Comparison of ENCODE assay signal across 8 mouse cellular contexts in the genomic region with DNA sequence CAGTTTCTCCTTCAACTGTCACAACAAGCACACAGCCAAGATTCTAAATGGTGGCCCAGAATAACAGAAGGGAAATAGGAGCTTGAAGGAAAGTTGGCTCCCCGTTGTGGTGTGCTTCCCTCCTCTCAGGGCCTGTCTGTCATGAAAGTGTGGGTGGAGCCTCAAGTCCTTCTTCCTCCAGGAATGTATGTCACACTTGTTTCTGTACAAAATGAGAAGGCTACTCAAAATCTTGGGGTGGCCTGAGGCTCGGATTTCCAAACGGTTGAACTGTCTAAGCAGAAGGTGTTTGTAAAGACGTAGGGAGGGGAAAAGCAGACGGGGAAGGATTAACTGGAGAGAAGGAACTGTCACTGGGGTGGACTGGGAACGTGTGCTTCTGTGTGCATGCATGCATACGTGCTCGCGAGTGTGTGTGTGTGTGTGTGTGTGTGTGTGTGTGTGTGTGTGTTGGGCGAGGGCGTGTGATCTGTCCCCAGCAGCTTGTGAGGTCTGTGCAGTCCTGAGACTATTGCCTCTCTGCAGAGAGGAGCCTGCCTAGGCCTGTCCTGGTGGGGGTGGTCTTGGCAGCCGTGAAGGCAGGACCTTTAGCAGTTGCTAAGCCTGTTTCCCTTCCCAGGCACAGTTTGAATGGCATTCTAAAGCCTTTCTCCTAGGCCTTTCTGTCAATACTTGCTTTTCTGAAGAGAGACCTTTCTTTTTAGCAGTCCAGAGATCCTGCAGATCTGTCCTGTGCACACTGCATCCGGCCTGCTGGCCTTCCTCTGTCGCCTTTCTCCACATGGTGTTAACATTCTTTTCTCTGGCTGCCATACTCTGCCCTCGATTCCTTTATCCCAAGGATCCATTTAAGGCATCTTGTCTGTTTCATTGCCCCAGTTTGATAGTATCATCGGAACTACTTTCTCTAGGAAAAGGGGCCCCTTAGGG. TPM values are rescaled to one million over a fixed set of nuclear protein-coding genes. Genes with fewer than 3 reads are reported as not detected.
A peak's percentile ranks its signal among the peaks of the same experiment; 100 is the strongest.
DNase-seq lines count a peak whose midpoint lies in the region; ATAC-seq lines count a peak whose summit lies in the region.

No protein-coding gene starts in this region.

- no peaks in the 10 kb centered on the region for H3K27me3 ChIP-seq in kidney, embryonic 16.5 days (ENCODE audit: insufficient read depth, low read length)
- no peaks in the 10 kb centered on the region for H3K27me3 ChIP-seq in embryonic facial prominence, embryonic 10.5 days (replicated peaks; ENCODE audit: low read depth, poor library complexity, severe bottlenecking)
- H3K27me3 ChIP-seq in midbrain, embryonic 12.5 days, result no peaks in the 10 kb centered on the region

- no peaks in the 10 kb centered on the region for H3K9me3 ChIP-seq in kidney, embryonic 16.5 days (ENCODE audit: low read length)
- H3K9me3 ChIP-seq in embryonic facial prominence, embryonic 10.5 days, result no peaks in the 10 kb centered on the region
- H3K9me3 ChIP-seq in midbrain, embryonic 12.5 days, result no peaks in the 10 kb centered on the region

- peaks cover 51% of the 10 kb centered on the region for H3K4me1 ChIP-seq in kidney, embryonic 16.5 days (ENCODE audit: insufficient read depth, low read length)
- peaks cover 72% of the 10 kb centered on the region for H3K4me1 ChIP-seq in embryonic facial prominence, embryonic 10.5 days
- H3K4me1 ChIP-seq in midbrain, embryonic 12.5 days, result peaks cover 21% of the 10 kb centered on the region

- peak overlapping the region; percentile 69; the same call in 1 of the 2 replicates for H3K27ac ChIP-seq in kidney, embryonic 16.5 days (ENCODE audit: low read length)
- peak overlapping the region; percentile 72 for H3K27ac ChIP-seq in embryonic facial prominence, embryonic 10.5 days (replicated peaks)
- H3K27ac ChIP-seq in midbrain, embryonic 12.5 days (replicated peaks), result peak overlapping the region; percentile 52

- WGBS in kidney, embryonic 16.5 days, result 48% methylated on average over 16 of the region's 16 CpGs
- WGBS in embryonic facial prominence, embryonic 10.5 days, result 48% methylated on average over 16 of the region's 16 CpGs
- 26% methylated on average over 16 of the region's 16 CpGs for WGBS in midbrain, embryonic 12.5 days

- H3K4me2 ChIP-seq in kidney, embryonic 16.5 days (replicated peaks; ENCODE audit: low read depth, low read length), result no peak overlapping the region
- no peak overlapping the region for H3K4me2 ChIP-seq in midbrain, embryonic 12.5 days (replicated peaks)

- no peak overlapping the region for H3K9ac ChIP-seq in kidney, embryonic 16.5 days (replicated peaks; ENCODE audit: low read length)
- H3K9ac ChIP-seq in midbrain, embryonic 12.5 days (replicated peaks), result no peak overlapping the region

- no peak for ATAC-seq in kidney, embryonic 16.5 days (ENCODE audit: low FRiP score, low TSS enrichment)
- ATAC-seq in midbrain, embryonic 12.5 days (ENCODE audit: low FRiP score, low read depth), result no peak

- H3K36me3 ChIP-seq in kidney, embryonic 16.5 days (ENCODE audit: insufficient read depth, low read length), result 0 out of 2 replicates have a peak, but pooled peaks cover 3% of the 10 kb centered on the region
- H3K36me3 ChIP-seq in embryonic facial prominence, embryonic 10.5 days (replicated peaks), result peaks cover 17% of the 10 kb centered on the region
- no peaks in the 10 kb centered on the region for H3K36me3 ChIP-seq in midbrain, embryonic 12.5 days

- H3K4me3 ChIP-seq in kidney, embryonic 16.5 days (ENCODE audit: low read length), result no peak overlapping the region
- H3K4me3 ChIP-seq in embryonic facial prominence, embryonic 10.5 days, result 0 out of 2 replicates have a peak overlapping the region, but pooled peaks have one; percentile 13
- no peak overlapping the region for H3K4me3 ChIP-seq in midbrain, embryonic 12.5 days

- no peak for DNase-seq in kidney, adult 8-10 months
- DNase-seq in embryonic facial prominence, embryonic 10.5 days (ENCODE audit: low spot score), result peak; percentile 59
- peak; percentile 62 for DNase-seq in gonadal fat pad, adult 2 months (ENCODE audit: low read depth)
- no peak for DNase-seq in gastrocnemius, postnatal 4 days (ENCODE audit: low spot score in 2 of 2)
- no peak for DNase-seq in adrenal gland, postnatal 36 days
- DNase-seq in spleen, adult 12 weeks (ENCODE audit: low spot score), result no peak

RNA-seq across cellular contexts. Expression of a gene that starts 53.8 kb away (rescaled TPM):
- polyA plus RNA-seq in kidney, embryonic 16.5 days (2015; fragmentation: Nextera tagmentation; extraction: Ambion mirVana), result 14.1 and 16.8 TPM in 2 replicates
- 62.1 and 64.1 TPM in 2 replicates for polyA plus RNA-seq in embryonic facial prominence, embryonic 10.5 days (2016; fragmentation: Nextera tagmentation; extraction: Ambion mirVana)
- 84.2 and 118 TPM in 2 replicates for polyA plus RNA-seq in gonadal fat pad, adult 2 months (2012; rRNA removed)
- 24.1 and 31.0 TPM in 2 replicates for polyA plus RNA-seq in midbrain, embryonic 12.5 days (2016; fragmentation: Nextera tagmentation; extraction: Ambion mirVana)
- 10 to 100 TPM; 50.2 to 56.0 TPM for total RNA-seq in gastrocnemius, postnatal 4 days (2021)
- total RNA-seq in adrenal gland, postnatal 36 days (2021), result 100 to 1,000 TPM; 178 to 230 TPM

Comparison
In these comparisons a context has a peak if more than half of its experiments do, and no peak if none do; other contexts are left out.
1. DNase-seq: peak in embryonic facial prominence, embryonic 10.5 days (single experiment) and gonadal fat pad, adult 2 months (single experiment); none in kidney, adult 8-10 months (0 of 2), gastrocnemius, postnatal 4 days (0 of 2), adrenal gland, postnatal 36 days (0 of 2) and spleen, adult 12 weeks (single experiment).
2. Peak in every context shown above with its lines, with median percentiles within 50 percentile points of each other: H3K27ac ChIP-seq.